Mouse (Mus musculus): Measurements from ENCODE around the gene Rhcg.

Gene Rhcg

DNA sequence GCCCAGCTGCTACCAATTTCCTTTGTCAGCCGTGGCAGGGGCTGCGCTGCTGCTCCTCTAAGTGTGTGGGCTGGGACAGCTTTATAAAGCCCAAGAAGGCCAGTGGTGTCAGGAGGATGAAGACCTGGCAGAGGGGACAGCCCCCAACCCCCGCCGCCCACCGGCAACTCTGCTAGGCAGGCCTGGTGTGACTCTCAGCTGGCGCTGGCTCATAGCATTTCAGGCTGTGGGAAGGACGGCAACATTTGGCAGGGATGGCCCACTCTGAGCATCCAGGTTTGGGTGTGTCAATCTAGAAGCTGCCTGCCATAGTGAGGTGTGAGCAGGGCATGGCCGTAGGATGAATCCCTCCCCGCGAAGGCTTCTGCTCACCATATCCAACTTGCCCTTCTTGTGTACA lies 17.3 kb downstream of the Rhcg start:
- no peak for DNase-seq

DNA sequence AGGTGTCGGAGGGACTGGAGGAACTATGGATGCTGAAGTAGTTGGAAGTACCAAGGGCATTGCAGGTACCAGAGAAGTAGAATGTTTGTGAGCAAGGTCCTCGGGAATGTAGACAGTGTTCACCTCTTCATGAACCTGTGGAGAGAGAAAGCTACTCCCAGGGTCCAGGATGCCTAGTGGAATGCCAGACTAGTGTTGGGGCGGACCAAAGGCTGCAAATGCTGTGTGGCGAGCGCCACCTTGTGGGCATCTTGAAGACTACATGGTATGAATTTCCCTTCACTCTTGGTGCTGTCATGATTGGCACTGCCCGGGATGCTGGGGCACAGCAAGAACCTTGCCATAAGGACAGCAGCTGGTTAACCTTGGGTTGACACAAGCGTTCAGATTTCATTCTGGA lies 22.6 kb downstream of the Rhcg start:
- peak; percentile 33 to 51 for DNase-seq

DNA sequence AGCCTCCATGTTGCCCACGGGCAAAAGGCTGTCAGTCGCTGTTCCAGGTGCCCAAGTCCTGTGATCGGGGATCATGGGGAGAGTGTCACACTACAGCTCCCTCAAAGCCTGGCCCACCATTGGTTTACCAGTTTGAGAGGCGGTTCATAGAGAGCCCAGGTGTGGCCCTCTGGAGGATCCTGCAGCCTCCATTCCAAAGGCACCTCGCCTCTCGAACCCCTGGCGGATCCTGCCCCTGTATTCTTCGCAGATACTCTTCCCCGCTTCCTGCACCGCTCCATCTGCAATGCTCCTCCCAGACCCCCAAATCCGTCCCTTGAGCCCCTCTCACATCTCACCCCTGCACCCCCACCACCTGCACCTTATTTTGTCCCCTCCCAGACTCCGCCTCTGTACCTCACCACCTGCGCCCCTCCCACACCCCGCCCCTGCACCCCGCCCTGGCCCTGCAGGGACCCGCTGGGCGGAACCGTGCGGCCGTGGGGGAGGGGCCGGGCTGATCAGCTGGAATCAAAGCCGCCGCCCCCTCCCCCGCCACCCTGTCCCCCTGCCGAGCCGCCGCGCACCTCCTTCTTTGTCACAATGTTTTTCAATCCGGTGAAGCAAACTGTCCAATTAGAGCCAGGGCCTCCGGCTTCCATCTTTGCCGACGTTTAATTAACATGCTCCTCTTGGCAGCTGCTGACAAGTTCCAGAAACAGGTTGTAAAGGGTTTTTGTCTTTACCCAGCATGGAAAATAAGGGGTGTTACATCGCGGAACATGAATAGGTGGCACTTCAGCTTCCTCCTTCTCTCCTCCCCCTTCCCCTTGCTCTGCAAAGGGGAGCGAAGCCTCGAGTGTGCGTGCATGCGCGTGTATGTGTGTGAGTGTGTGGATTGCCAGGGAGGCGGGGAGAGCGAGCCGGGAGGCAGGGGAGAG lies 25.4 kb downstream of the Rhcg start:
- DNase-seq, result peak in 1 of 2 experiments; percentile 16

DNA sequence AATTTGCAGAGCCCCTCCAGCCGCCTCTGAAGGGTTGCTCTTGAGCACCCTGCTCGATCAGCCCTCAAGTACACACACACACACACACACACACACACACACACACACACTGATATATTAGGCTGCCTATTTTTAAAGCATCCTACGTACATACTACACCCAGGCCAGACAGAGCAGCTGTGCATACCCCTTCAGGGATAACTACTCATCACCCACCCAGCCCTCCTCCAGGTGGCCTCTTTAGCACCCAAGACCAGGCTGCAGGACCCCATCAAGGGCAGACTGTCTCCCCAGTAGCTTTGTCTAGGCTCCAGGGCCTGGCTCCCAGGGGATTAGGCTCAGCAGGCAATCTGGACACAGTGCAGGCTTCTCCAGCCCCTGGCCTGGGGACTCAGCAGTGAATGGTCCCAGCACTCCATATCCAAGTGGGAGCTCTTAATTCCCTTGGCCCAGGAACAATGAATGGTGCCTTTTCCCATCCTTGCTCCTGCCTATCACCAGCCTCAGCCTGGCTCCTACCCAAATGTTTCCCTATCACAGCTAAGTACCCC lies 26.8 kb downstream of the Rhcg start:
- no peak for DNase-seq

DNA sequence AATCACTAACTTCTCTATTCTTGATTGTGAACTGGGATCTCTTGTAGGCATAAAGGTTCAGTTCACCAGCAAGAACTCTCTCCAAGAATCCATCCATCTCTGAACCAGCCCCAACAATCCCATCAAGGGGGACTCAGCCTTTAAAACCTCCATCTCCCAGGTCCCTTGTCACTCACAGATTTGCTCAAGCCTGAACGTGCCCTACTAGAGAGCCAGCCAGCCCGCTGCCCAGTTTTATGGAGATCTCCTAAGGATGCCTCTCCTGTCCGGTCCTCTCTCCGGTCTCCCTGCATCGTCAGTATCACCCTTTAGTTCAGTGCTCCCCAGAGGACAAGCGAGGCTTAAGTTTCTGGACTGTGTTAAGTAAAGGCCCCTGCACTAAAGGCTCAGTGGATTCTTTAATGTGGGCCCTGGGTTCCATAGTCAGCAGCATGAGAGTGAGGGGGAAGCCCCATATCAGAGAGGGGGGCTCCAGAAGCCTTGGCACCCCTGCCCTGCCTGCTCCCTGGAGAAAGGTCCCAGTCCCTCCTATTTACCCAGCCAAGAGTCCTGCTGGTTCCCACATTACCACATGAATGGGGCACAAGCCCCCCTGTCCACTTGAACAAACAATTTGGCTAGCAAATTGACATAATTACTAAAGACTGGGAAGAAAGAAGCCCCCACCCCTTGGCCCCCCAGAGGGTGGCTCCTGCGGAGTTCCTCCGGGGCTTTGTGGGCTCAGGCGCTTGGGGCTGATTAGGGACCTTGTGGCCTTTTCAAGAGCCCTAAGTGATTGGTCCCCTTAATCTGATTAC lies 27.5 kb downstream of the Rhcg start:
- no peak for DNase-seq

DNA sequence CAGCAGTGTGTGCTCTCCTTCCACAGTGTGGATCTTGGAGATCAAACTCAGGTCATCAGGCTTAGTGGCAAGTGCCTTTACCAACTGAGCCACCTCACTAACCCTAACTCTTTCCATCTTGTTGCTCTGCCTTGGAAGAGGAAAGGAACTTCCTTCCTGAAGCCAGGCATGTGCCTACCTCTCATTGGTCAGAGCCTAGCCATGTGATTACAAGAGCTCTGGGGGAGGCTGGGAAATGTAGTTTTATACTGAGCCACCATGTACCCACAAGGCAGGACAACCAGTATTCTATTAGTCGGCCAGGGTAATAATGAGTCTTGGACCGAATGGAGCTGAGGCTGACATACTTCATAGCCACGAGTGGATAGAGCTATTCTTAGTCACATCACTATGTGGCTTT lies 29.2 kb downstream of the Rhcg start:
- no peak for DNase-seq

DNA sequence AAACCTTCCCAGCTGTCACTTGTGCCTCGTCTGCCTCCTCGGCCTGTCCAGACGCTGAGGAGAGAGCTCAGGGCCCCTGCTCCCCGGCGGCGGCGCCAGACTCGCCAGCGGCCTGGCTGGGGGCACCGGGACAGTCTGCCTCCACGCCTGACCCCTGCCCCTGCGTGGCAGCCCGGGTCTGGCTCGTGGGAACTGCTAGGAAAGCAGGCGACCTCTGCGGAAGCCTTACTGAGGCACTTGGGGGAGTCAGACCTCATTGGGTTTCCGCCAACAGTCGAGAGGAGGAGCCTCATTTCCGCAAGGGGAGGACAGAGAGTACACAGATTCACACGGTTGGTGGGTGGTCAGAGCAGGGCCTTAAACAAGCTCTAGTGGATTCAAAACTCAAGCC lies 38.6 kb downstream of the Rhcg start:
- no peak for DNase-seq

DNA sequence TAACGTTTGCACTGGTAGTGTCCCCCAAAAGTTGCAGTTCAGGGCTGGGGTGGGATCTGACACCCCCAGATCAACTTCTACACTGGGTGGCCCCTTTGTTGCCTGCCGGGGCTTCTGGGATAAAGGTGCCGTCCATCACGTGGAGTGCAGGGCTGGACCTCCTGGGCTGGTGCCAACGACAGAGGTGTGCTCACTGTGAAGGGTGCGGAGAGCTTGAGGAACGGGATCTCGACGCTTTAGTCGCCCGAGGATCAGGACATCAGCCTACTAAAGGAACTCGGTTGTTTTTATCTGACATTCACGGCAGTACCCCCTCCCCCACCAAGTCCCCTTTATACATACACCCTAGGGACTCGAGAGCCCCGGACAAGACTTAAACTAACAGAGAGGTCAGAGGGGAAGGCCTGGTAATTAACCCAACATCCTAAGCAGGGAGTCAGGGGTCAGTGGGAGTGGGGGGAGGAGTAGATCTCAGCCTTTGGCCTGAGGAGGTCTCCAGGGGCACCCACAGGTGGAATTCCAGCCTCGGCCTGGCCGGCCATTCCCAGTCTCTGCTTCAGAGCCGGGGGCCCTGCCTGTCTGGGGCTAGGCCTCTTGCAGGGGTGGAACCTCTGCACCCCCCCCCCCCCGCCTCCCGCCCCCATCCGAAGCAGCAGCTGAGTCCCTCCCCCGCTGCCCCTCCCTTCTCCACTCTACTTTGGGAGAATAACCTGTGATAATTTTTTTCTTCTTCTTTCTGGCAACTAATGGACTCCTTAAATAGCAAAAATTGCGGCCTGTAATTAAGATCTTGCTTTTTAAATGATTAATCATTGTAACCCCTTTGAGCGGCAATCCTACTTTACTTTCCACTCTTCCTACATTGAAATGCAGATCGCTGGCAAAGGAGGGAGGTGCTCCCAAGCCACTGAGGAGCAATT lies 39.3 kb downstream of the Rhcg start:
- DNase-seq, result no peak

DNA sequence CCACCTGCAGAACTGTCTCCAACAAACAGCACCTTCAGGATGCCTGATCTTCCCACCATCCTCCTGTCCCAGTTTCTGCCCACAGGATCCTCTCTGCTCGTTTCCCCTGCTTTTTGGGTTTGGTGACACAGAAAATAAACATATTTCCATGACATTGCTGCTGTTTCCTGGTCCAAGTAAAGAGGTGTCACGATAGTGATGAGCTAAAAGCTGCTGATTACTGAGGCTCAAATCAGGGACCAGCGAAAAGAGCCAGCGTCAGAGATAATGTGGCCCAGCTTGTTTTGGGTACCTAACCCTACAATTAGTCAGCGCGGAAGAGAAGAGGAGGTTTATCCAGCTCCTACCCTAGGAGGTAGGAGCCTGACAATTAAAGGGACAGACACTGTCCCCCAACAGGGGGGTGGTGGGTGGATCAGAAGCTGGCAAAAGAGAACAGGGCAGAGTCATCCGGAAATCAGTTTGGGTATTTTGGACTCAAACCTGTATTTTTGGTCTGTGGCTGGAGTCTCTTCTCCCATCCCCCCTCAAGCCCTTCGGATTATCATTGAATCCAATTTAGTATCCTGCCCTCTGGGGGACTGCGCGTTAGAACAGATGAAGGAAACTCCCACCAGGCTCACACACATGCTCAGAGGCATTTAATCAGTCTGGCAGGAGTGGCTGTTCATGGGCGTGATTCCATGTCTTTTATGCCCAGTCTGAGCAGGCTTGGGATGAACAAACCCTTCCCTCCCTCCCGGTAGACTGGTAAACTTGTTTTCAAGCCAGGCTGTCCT lies 40.2 kb downstream of the Rhcg start:
- DNase-seq, result no peak

DNA sequence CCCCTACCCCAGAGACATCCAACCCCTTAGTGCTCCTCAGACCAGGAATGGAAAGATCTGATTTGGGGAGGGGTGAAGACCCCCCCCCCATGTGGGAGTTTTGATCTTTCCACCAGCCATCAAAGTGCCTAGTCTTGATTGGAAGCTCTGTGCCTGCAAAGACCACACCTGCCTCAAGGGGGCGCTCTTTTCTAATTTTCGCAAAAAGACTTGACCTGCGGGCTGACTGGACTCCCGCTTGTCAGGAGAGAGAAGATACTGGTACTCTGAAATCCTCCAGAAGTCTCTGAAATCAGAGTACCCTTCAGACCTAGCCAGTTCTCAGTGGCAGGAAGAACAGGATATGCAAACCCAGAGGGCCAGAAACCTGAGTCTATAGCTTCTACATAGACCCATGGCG lies 40.8 kb downstream of the Rhcg start:
- DNase-seq, result peak; percentile 24 to 41

DNA sequence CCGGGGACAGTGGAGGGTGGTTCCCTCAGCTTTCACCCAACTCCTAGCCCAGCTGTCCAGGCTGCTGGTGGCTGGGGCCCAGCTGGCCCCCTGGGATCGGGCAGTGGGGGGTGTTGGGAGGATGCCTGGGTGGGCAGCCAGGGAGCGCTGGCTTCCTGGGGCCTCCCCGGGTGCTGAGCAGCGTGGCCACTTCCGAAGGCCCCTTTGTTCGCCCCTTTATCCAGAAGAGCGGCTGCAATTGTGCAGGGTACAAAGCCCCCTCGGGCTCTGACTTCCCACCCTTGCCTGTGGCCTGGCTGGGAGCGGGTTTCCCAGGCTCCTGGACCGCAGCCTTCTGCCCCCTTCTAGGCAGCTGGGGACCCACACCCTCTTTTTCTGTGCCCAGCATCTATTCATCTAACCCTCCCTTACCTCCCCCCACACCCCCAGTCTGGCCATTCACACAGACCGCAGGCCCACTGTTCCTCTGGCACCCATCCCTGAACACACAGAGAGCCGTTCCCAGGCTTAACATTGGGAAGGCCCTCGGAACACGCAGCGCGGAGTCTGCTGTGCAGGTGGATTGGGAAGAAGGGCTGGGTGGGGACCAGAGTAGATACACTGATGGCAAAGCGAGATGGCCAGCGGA lies 45.2 kb downstream of the Rhcg start:
- no peak for DNase-seq

DNA sequence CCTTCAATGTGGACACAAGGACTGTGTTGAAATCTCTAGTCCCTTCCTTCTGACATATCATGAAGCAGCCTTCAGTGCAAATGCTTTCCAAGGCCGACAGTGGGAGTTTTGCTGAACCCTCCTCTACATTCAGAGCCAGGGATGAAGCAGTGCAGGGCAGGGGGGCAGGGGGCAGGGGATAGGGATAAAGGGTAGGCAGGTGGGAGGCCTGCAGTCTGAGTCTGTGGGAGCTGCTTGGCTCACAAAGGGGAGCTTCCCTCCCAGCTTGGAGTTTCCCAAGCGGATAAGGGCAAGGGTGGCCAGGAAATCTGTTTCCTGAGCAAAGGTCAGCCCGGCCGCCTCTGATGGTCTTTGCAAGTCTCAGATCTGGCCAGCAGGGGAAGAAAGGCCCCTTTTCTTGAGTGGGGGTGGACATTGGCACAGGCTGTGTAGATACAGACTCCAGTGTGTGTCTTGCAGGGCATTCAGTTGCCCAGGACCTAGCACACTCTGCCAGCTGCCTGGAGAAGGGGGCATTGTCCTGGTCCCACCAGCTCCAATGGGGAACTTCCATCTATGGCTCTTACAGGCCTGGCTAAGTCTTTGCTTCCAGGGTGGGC lies 48.4 kb downstream of the Rhcg start:
- DNase-seq, result no peak

DNA sequence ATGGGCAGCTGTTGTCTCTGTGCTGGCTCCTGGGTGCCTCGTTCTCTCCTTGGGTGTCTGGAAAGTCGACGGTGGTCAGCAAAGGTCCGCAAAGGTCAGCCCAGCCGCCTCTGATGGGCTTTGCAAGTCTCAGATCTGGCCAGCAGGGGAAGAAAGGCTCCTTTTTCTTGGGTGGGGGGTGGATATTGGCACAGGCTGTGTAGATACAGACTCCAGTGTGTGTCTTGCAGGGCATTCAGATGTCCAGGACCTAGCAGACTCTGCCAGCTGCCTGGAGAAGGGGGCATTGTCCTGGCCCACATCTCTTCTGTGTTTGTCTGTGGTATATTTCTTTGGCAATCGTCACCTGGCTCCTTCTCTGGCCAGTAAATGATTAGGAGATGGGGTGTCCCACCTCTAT lies 49.2 kb downstream of the Rhcg start:
- DNase-seq, result no peak

DNA sequence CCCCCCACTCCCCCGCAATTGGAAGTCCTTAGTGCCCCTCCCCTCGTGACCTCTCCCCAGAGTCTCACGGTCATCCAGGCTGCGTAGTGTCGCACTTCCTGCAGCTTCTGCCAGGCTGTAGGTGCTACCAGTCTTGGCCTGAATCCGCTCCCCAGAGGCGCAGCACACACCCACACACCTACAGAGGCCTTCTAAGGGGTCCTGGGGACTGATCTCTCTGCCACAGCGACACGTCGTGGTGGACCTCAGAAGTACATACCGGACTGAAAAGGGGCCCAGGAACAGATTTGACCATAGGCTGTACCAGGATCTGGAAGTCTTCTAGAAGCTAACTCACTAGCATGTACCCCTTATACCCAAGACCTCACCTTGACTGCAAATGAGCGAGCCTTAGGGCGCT lies 53.8 kb downstream of the Rhcg start:
- no peak for DNase-seq

DNA sequence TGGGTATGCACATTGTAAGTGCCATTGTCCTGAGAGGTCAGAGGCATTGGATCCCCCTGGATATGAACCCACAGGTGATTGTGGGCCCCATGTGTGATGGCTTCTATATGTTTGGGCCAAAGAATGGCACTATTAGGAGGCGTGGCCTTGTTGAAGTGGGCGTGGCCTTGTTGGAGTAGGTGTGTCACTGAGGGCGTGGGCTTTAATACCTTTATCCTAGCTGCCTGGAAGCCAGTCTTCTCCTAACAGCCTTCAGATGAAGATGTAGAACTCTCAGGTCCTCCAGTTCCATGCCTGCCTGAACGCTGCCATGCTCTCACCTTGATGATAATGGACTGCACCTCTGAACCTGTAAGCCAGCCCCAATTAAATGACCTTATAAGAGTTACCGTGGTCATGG lies 55.1 kb downstream of the Rhcg start:
- no peak for DNase-seq

DNA sequence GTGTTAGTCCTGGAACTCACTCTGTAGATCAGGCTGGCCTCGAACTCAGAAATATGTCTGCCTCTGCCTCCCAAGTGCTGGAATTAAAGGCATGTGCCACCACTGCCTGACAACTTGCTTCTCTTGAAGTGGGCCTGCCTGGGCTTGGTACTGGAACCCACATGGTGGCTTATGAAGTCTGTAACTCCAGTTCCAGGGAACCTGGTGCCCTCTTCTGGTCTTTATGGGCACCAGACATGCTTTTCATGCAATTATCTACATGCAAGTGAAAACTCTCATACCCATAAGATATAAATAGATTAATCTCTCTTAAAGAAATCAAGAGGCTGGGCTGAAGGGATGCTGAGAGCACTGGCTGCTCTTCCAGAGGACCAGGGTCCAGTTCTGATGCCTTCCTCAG lies 58.8 kb downstream of the Rhcg start:
- no peak for DNase-seq

DNA sequence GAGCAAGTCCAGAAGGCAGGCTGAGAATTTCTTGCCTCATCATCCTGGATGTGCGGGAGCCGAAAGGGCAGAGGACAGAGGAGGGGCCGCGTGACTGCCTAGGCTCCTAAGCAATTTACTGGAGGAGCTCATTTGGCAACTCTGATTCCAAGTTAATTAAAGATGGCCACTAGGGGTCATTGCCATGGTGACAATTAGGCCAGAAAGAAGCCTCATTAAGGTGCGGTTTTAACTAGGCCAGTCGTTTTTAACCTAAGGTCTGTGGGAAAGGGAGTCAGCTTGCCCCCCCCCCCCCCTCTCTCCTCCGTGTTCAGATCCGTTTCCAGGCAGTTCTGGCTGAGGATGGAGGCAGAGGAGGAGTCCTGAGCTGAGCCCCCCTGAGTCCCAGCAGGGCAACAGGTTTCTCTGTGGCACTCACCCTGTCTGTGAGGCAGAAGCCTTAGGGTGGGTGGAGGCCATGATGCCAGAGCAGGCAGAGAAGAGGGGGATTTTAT lies 59.7 kb downstream of the Rhcg start:
- no peak for DNase-seq

DNA sequence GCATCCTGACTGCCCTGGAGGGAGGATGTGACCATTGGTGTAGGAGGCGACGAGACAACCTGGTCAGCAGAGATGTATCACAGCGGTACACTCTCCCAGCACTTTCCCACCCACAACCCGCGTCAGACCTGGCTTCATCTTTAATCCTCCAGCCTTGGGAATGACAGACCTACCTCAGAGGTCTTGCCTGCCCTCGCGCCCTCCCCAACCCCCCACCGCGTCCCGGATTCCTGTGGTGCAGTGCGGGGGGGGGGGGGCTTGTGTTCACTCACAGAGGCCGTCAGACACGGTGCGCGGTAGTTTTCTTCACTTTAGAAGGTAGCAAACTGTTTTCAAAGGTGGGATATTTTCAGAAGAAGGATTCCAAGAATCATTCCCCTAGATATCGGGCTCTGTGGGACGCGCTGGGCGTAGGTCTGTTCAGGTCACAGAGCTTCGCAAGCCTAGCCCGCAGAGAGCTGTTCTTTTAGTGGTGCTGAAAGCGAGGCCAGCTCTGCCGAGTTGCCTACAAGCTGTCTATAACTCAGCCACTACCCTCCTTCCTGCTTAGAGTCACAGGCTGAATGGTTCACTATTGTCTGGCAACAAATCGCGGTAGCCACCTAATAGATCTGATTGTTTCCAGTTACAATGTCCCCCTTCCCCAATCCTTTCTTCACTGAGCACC lies 62.0 kb downstream of the Rhcg start:
- DNase-seq, result no peak

DNA sequence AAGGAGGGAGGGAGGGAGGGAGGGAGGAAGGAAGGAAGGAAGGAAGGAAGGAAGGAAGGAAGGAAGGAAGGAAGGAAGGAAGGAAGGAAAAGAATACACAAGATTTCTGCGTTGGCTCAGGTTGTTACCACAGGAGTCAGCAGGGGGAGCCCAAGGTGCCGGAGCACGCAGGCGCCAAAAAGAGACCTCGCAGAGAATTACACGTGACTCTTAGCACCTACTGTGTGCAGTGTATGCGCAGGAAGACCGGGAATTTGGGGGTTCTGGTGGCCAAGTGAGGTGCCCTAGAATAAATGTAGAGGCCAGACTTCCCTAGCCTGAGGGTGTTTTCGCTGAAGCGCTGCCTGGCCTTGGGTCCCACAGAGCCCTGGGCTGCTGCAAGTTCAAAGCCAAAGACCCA lies 64.8 kb downstream of the Rhcg start:
- no peak for DNase-seq

DNA sequence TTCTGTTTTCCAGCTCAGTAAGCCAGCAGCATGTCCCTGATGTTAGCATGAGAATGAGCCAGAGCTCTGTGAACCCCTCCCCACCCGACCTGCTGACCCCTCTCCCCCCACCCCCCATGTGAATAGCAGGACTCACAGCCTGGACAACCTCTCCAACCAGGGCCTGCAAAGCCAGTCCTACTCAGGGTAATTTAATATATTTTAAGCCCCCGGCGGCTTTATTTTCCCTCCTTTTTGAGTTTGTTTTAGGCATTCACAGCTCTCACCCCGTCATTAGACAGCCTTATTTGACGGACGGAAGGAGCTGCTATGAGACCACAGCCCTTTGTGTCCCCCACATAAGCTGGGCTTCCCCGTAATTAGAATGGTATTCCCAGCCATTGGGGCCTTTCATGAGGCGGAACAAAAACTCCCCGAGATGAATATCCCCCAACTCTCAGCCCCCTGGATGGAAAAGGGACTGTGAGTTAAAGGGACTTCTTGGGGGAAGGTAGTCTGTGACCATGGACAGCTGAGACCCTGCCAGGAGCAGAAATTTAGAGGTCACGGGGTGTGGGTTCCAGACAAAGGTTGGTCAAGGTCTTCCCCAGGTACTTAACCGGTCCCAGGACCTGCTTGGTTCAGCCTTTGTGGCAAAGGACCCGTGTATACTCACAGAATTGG lies 68.4 kb downstream of the Rhcg start:
- DNase-seq, result no peak

Data from lung, adult 18-20 months (tissue).